Mouse (Mus musculus) heart, embryonic 15.5 days (tissue): ENCODE measurements around the gene Fbxw2. TPM values are rescaled to one million over a fixed set of nuclear protein-coding genes. Genes with fewer than 3 reads are reported as not detected.
"Not testable (repeated sequence)": the region's sequence is repeated elsewhere in the genome, so short reads cannot be mapped to it uniquely, and the experiment has no call there.

Experiments
- ATAC-seq: fragments of 200-750 bp; cut with Nextera tagmentation; replicated peaks from 2 replicates; pipeline ENCODE4 v1.8.0; 2017; ENCODE audit warnings: low read depth, moderate TSS enrichment; ENCODE audit not compliant: insufficient number of reproducible peaks, insufficient read depth, low FRiP score
- H3K27ac ChIP-seq: fragments of 300-500 bp; sonication (generic); 2 replicates; pipeline ENCODE4 v1.5.1; 2015; ENCODE audit warnings: mild to moderate bottlenecking, inconsistent platforms
- H3K27me3 ChIP-seq: fragments of 300-500 bp; sonication (generic); 2 replicates; pipeline ENCODE4 v1.6.1; 2015; ENCODE audit warnings: inconsistent platforms
- H3K36me3 ChIP-seq: fragments of 300-500 bp; sonication (generic); 2 replicates; pipeline ENCODE4 v1.6.1; 2015; ENCODE audit warnings: mild to moderate bottlenecking, inconsistent platforms
- H3K4me1 ChIP-seq: fragments of 300-500 bp; sonication (generic); replicated peaks from 2 replicates; pipeline ENCODE4 v1.6.1; 2015; ENCODE audit warnings: inconsistent platforms
- H3K4me2 ChIP-seq: fragments of 300-500 bp; sonication (generic); 2 replicates; pipeline ENCODE4 v1.6.1; 2015; ENCODE audit warnings: inconsistent platforms, mild to moderate bottlenecking, moderate library complexity
- H3K4me3 ChIP-seq: fragments of 300-500 bp; sonication (generic); 2 replicates; pipeline ENCODE4 v1.5.1; 2015; ENCODE audit warnings: mild to moderate bottlenecking, inconsistent platforms
- H3K9ac ChIP-seq: fragments of 300-500 bp; sonication (generic); 2 replicates; pipeline ENCODE4 v1.6.1; 2015; ENCODE audit warnings: mild to moderate bottlenecking, inconsistent platforms
- H3K9me3 ChIP-seq: fragments of 300-500 bp; sonication (generic); replicated peaks from 2 replicates; pipeline ENCODE4 v1.6.1; 2016; ENCODE audit warnings: inconsistent platforms
- WGBS: fragments of 180-500 bp; shearing (Covaris S2); methylation state at CpG from one replicate; pipeline ENCODE4 v1.1.7; 2015; ENCODE audit warnings: mixed read lengths; 5-methylcytosine and 5-hydroxymethylcytosine counted together
- polyA plus RNA-seq: library from polyadenylated mRNA; unstranded; fragments of >200 nt; fragmentation: Nextera tagmentation; extraction: Ambion mirVana; gene quantifications from 2 replicates; pipeline ENCODE4 v1.2.1, GENCODE M21; 2015

Gene Fbxw2
- polyA plus RNA-seq, 1 experiment from 2014 or later = 57.5 TPM

GRCm38 (mm10) chr2:34772252-34773235 lies 53.6 kb downstream of the Fbxw2 start:
- 2% methylated on average over 50 of the region's 50 CpGs for WGBS
- H3K9me3 ChIP-seq = no peaks in the 10 kb centered on the region
- H3K36me3 ChIP-seq = peaks cover 41% of the 10 kb centered on the region
- peak overlapping the region; percentile 85 for H3K4me3 ChIP-seq
- peak overlapping the region; percentile 66 for H3K4me2 ChIP-seq
- H3K4me1 ChIP-seq = peaks cover 49% of the 10 kb centered on the region
- peak overlapping the region; percentile 90 for H3K9ac ChIP-seq
- ATAC-seq = peak; percentile 6
- H3K27ac ChIP-seq = peak overlapping the region; percentile 88
- no peaks in the 10 kb centered on the region for H3K27me3 ChIP-seq

- ATAC-seq = peak; percentile 99
- peak within 1 kb of the TSS; percentile 85 for H3K4me3 ChIP-seq
- H3K36me3 ChIP-seq = peaks cover 31% of the 10 kb centered on the region
- peak within 1 kb of the TSS; percentile 95 for H3K9ac ChIP-seq
- 0% methylated on average over 60 of the region's 60 CpGs for WGBS
- H3K27ac ChIP-seq = peak within 1 kb of the TSS; percentile 89
- peak within 1 kb of the TSS; percentile 66 for H3K4me2 ChIP-seq
- H3K9me3 ChIP-seq = no peaks in the 10 kb centered on the region
- H3K4me1 ChIP-seq = peaks cover 40% of the 10 kb centered on the region
- no peaks in the 10 kb centered on the region for H3K27me3 ChIP-seq
These were observed 54.5 kb downstream of the Fbxw2 start, which contains the start of gene Hspa5 for GRCm38 (mm10) chr2:34771368-34772226. Gene Hspa5 (plus strand): TSS chr2:34771970.

DNA sequence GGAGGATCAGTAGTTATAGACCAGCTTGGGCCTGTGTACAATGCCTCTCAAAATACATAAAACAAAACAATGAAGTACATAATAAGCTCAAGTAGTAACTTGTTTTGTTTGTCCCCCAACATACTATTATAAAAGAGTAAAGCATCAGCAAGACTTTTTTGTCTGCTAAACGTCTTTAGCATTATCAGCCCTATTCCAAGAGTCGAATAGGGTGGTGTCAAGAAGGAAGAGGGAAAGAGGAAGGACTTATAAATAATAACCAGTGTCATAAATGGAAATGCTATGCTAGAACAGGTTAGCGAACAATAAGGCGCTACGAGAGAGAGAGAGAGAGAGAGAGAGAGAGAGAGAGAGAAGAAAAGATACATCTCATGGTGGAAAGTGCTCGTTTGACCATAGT lies 55.2 kb downstream of the Fbxw2 start:
- WGBS = 4% methylated on average over 6 of the region's 6 CpGs
- H3K27ac ChIP-seq = peak overlapping the region; percentile 89
- no peaks in the 10 kb centered on the region for H3K9me3 ChIP-seq
- H3K4me2 ChIP-seq = peak overlapping the region; percentile 65
- peaks cover 25% of the 10 kb centered on the region for H3K36me3 ChIP-seq
- H3K9ac ChIP-seq = peak overlapping the region; percentile 95
- H3K4me3 ChIP-seq = peak overlapping the region; percentile 85
- ATAC-seq = no peak
- H3K4me1 ChIP-seq = peaks cover 34% of the 10 kb centered on the region
- no peaks in the 10 kb centered on the region for H3K27me3 ChIP-seq

DNA sequence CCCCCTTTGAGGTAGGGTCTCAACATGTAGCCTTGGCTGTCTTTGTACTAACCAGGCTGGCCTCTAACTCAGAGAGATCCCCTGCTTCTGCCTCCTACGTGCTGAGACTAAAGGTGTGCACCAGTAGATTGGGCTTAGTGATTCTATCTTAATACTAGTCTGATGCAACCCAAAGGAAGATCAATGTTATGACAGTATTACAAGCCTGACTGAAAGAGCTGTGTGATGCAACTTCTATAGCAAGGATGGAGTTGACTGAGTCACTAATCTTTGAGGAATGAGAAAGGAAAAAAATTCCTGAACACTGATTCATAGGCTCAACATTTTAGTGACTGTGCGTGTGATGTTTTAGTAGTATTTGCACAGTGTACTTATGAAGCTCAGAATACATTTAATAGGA lies 56.1 kb downstream of the Fbxw2 start:
- Histone ChIP-seq H3K9ac (no peak overlapping the region), H3K36me3 (peaks cover 17% of the 10 kb centered on the region), H3K9me3 (no peaks in the 10 kb centered on the region), H3K4me3 (peak overlapping the region; percentile 85), H3K27me3 (no peaks in the 10 kb centered on the region), H3K27ac (no peak overlapping the region), H3K4me2 (no peak overlapping the region), H3K4me1 (peaks cover 27% of the 10 kb centered on the region)
- WGBS = 84% methylated on average over 2 of the region's 2 CpGs
- no peak for ATAC-seq

GRCm38 (mm10) chr2:34764801-34765200 lies 61.3 kb downstream of the Fbxw2 start:
- Histone ChIP-seq H3K36me3 (no peaks in the 10 kb centered on the region), H3K4me1 (no peaks in the 10 kb centered on the region), H3K9ac (no peak overlapping the region), H3K27me3 (no peaks in the 10 kb centered on the region), H3K4me3 (no peak overlapping the region), H3K9me3 (no peaks in the 10 kb centered on the region), H3K4me2 (no peak overlapping the region), H3K27ac (no peak overlapping the region)
- WGBS = 72% methylated on average over 12 of the region's 12 CpGs
- no peak for ATAC-seq

DNA sequence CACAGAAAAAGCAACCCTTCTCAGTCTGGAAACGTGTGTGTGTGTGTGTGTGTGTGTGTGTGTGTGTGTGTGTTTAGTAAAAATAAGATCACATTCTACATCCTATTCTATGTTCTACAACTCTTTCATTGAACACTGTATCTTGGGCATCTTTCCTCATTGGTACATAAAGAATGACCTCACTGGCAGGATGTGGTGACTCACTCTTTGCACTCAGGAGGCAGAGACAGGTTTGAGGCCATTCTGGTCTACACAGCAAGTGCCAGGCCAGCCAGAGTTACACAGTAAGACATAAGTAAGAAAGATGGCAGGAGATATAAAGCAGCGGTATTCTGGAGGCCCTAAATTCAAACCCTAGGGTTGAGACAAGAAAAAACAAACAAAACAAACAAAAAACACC lies 63.2 kb downstream of the Fbxw2 start:
- no peak for ATAC-seq
- Histone ChIP-seq H3K4me1 (no peaks in the 10 kb centered on the region), H3K9me3 (no peaks in the 10 kb centered on the region), H3K27ac (no peak overlapping the region), H3K9ac (no peak overlapping the region), H3K27me3 (no peaks in the 10 kb centered on the region), H3K36me3 (no peaks in the 10 kb centered on the region), H3K4me2 (no peak overlapping the region), H3K4me3 (no peak overlapping the region)
- 47% methylated on average over 2 of the region's 2 CpGs for WGBS

- Histone ChIP-seq H3K9me3 (no peaks in the 10 kb centered on the region), H3K27ac (no peak overlapping the region), H3K4me3 (no peak overlapping the region), H3K4me2 (no peak overlapping the region), H3K27me3 (no peaks in the 10 kb centered on the region), H3K9ac (no peak overlapping the region), H3K4me1 (no peaks in the 10 kb centered on the region), H3K36me3 (no peaks in the 10 kb centered on the region)
- WGBS = 55% methylated on average over 2 of the region's 2 CpGs
- ATAC-seq = no peak
These were observed 63.9 kb downstream of the Fbxw2 start for GRCm38 (mm10) chr2:34762174-34762573.

DNA sequence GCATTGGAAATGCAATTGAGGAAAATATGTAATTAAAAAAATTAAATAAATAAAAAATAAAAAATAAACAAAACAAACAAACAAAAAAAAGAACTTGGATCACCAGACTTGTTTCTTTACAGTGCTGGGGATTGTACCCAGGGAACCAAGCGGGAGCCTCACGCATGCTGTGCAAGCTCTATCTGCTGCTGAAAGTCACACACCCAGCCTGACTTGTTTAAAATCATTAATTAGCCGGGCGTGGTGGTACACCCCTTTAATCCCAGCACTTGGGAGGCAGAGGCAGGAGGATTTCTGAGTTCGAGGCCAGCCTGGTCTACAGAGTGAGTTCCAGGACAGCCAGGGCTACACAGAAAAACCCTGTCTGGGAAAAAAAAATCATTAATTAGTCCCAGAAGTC lies 64.8 kb downstream of the Fbxw2 start:
- H3K36me3 ChIP-seq, H3K27me3 ChIP-seq, H3K4me3 ChIP-seq, ATAC-seq, H3K9me3 ChIP-seq, H3K9ac ChIP-seq, H3K4me2 ChIP-seq, H3K4me1 ChIP-seq, H3K27ac ChIP-seq: not testable (repeated sequence)
- WGBS = 86% methylated on average over 5 of the region's 5 CpGs

DNA sequence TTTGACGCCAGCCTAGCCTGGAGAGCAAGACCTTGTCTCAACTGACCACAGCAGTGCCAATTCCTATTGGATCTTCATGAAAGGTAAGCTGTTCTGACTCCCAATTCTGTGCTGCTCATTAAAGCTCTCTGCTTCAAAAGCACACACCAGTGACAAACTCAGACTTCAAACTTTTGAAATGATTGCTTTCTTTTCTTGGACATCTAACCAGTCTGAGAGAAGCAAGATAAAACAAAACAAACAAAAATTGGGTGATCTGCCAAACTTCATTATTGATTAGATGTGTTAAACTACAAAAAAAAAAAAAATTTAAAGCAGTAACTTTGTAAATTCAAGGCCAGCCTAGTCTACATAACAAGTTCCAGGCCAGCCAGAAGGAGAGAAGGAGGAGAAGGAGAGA lies 68.8 kb downstream of the Fbxw2 start:
- no peak for ATAC-seq
- Histone ChIP-seq H3K4me2 (no peak overlapping the region), H3K4me1 (peaks cover 10% of the 10 kb centered on the region), H3K4me3 (no peak overlapping the region), H3K9me3 (no peaks in the 10 kb centered on the region), H3K36me3 (no peaks in the 10 kb centered on the region), H3K27me3 (no peaks in the 10 kb centered on the region), H3K27ac (no peak overlapping the region), H3K9ac (no peak overlapping the region)
- 61% methylated on average over 1 of the region's 1 CpGs for whole genome bisulfite sequencing

GRCm38 (mm10) chr2:34754551-34755358 lies 71.4 kb downstream of the Fbxw2 start, which contains the start of gene Gapvd1:
Gene Gapvd1 (minus strand): TSS chr2:34755232.
- no peak for ATAC-seq
- Histone ChIP-seq H3K27ac (peak within 1 kb of the TSS; percentile 97), H3K4me1 (peaks cover 13% of the 10 kb centered on the region), H3K27me3 (no peaks in the 10 kb centered on the region), H3K36me3 (no peaks in the 10 kb centered on the region), H3K4me2 (peak within 1 kb of the TSS; percentile 70), H3K4me3 (peak within 1 kb of the TSS; percentile 96), H3K9ac (peak within 1 kb of the TSS; percentile 91), H3K9me3 (no peaks in the 10 kb centered on the region)
- WGBS = under 1% methylated on average over 14 of the region's 14 CpGs
